In genomic region chr11:82970712-82971589, GRCm38 (mm10) we compare ENCODE assay signal across 8 mouse cellular contexts. TPM values are rescaled to one million over a fixed set of nuclear protein-coding genes. Genes with fewer than 3 reads are reported as not detected.
DNase-seq lines count a peak whose midpoint lies in the region; ATAC-seq lines count a peak whose summit lies in the region.

No protein-coding gene starts in this region.

- peak; percentile 24 to 41 for DNase-seq in layer of hippocampus, postnatal 14 days (ENCODE audit: low spot score in 2 of 2)
- DNase-seq in layer of hippocampus, adult 9-11 months = no peak
- peak; percentile 73 for DNase-seq in brain, adult 2 months (ENCODE audit: low read depth, low spot score)
- no peak for DNase-seq in urinary bladder, postnatal 36 days (ENCODE audit: low spot score in 2 of 2)

- H3K27me3 ChIP-seq in embryonic facial prominence, embryonic 15.5 days = no peaks in the 10 kb centered on the region
- peaks cover 4% of the 10 kb centered on the region; the same call in 1 of the 2 replicates for H3K27me3 ChIP-seq in hindbrain, embryonic 13.5 days
- H3K27me3 ChIP-seq in liver, embryonic 12.5 days (replicated peaks) = no peaks in the 10 kb centered on the region; the same call in 1 of the 2 replicates
- no peaks in the 10 kb centered on the region for H3K27me3 ChIP-seq in neural tube, embryonic 13.5 days

- H3K9ac ChIP-seq in embryonic facial prominence, embryonic 15.5 days = 0 out of 2 replicates have a peak overlapping the region, but pooled peaks have one; percentile 12
- H3K9ac ChIP-seq in hindbrain, embryonic 13.5 days = peak overlapping the region; percentile 62
- H3K9ac ChIP-seq in liver, embryonic 12.5 days = peak overlapping the region; percentile 12; the same call in 1 of the 2 replicates
- peak overlapping the region; percentile 62 for H3K9ac ChIP-seq in neural tube, embryonic 13.5 days

- 7% methylated on average over 31 of the region's 31 CpGs for WGBS in embryonic facial prominence, embryonic 15.5 days
- 9% methylated on average over 31 of the region's 31 CpGs for WGBS in hindbrain, embryonic 13.5 days
- 12% methylated on average over 31 of the region's 31 CpGs for WGBS in liver, embryonic 12.5 days (ENCODE audit: insufficient replicate concordance)
- 9% methylated on average over 31 of the region's 31 CpGs for WGBS in neural tube, embryonic 13.5 days

- ATAC-seq in embryonic facial prominence, embryonic 15.5 days (ENCODE audit: insufficient number of reproducible peaks, low FRiP score, low TSS enrichment, low read depth) = 0 out of 2 replicates have a peak, but pooled peaks have one; percentile 51
- peak; percentile 59 for ATAC-seq in hindbrain, embryonic 13.5 days (ENCODE audit: low FRiP score)
- no peak for ATAC-seq in liver, embryonic 12.5 days
- ATAC-seq in neural tube, embryonic 13.5 days (ENCODE audit: low read depth) = peak; percentile 72; the same call in 1 of the 2 replicates

- H3K4me1 ChIP-seq in embryonic facial prominence, embryonic 15.5 days = peaks cover 12% of the 10 kb centered on the region
- peaks cover 13% of the 10 kb centered on the region for H3K4me1 ChIP-seq in hindbrain, embryonic 13.5 days (replicated peaks)
- H3K4me1 ChIP-seq in liver, embryonic 12.5 days = peaks cover 10% of the 10 kb centered on the region
- peaks cover 14% of the 10 kb centered on the region for H3K4me1 ChIP-seq in neural tube, embryonic 13.5 days (replicated peaks)

- H3K27ac ChIP-seq in embryonic facial prominence, embryonic 15.5 days (replicated peaks) = peak overlapping the region; percentile 71
- peak overlapping the region; percentile 42; the same call in 1 of the 2 replicates for H3K27ac ChIP-seq in hindbrain, embryonic 13.5 days
- H3K27ac ChIP-seq in liver, embryonic 12.5 days = no peak overlapping the region
- no peak overlapping the region for H3K27ac ChIP-seq in neural tube, embryonic 13.5 days (replicated peaks)

- peak overlapping the region; percentile 48 for H3K4me2 ChIP-seq in embryonic facial prominence, embryonic 15.5 days (replicated peaks)
- peak overlapping the region; percentile 54 for H3K4me2 ChIP-seq in hindbrain, embryonic 13.5 days
- H3K4me2 ChIP-seq in liver, embryonic 12.5 days = peak overlapping the region; percentile 40
- H3K4me2 ChIP-seq in neural tube, embryonic 13.5 days = peak overlapping the region; percentile 51

- H3K4me3 ChIP-seq in embryonic facial prominence, embryonic 15.5 days (replicated peaks) = peak overlapping the region; percentile 27
- H3K4me3 ChIP-seq in hindbrain, embryonic 13.5 days = peak overlapping the region; percentile 33
- no peak overlapping the region for H3K4me3 ChIP-seq in liver, embryonic 12.5 days
- peak overlapping the region; percentile 18 for H3K4me3 ChIP-seq in neural tube, embryonic 13.5 days

- no peaks in the 10 kb centered on the region for H3K36me3 ChIP-seq in embryonic facial prominence, embryonic 15.5 days
- H3K36me3 ChIP-seq in hindbrain, embryonic 13.5 days = no peaks in the 10 kb centered on the region
- no peaks in the 10 kb centered on the region for H3K36me3 ChIP-seq in liver, embryonic 12.5 days
- H3K36me3 ChIP-seq in neural tube, embryonic 13.5 days = no peaks in the 10 kb centered on the region

- no peaks in the 10 kb centered on the region for H3K9me3 ChIP-seq in embryonic facial prominence, embryonic 15.5 days (replicated peaks)
- H3K9me3 ChIP-seq in hindbrain, embryonic 13.5 days = no peaks in the 10 kb centered on the region
- H3K9me3 ChIP-seq in liver, embryonic 12.5 days (replicated peaks) = no peaks in the 10 kb centered on the region
- H3K9me3 ChIP-seq in neural tube, embryonic 13.5 days = no peaks in the 10 kb centered on the region

RNA-seq across cellular contexts. Expression of gene Slfn5, which starts 19.8 kb away (rescaled TPM):
- total RNA-seq in layer of hippocampus, postnatal 14 days (2021) = 1 to 10 TPM; 3.2 to 4.6 TPM
- 2.6 and 2.7 TPM in 2 replicates for polyA plus RNA-seq in embryonic facial prominence, embryonic 15.5 days (2015; fragmentation: Nextera tagmentation; extraction: Ambion mirVana)
- polyA plus RNA-seq in hindbrain, embryonic 13.5 days (2015; fragmentation: Nextera tagmentation; extraction: Ambion mirVana) = 1.00 and 1.0 TPM in 2 replicates
- polyA plus RNA-seq in liver, embryonic 12.5 days (2016; fragmentation: Nextera tagmentation; extraction: Ambion mirVana) = 0.83 and 0.92 TPM in 2 replicates
- polyA plus RNA-seq in neural tube, embryonic 13.5 days (2015; fragmentation: Nextera tagmentation; extraction: Ambion mirVana) = 0.98 and 1.0 TPM in 2 replicates

RNA-seq across cellular contexts. Expression of gene Slfn9, which starts 20.7 kb away (rescaled TPM):
- under 1 TPM; 0.72 to 0.81 TPM for total RNA-seq in layer of hippocampus, postnatal 14 days (2021)
- 14.9 and 15.0 TPM in 2 replicates for polyA plus RNA-seq in embryonic facial prominence, embryonic 15.5 days (2015; fragmentation: Nextera tagmentation; extraction: Ambion mirVana)
- 2.7 and 2.8 TPM in 2 replicates for polyA plus RNA-seq in hindbrain, embryonic 13.5 days (2015; fragmentation: Nextera tagmentation; extraction: Ambion mirVana)
- 7.6 and 8.3 TPM in 2 replicates for polyA plus RNA-seq in liver, embryonic 12.5 days (2016; fragmentation: Nextera tagmentation; extraction: Ambion mirVana)
- 2.7 and 2.8 TPM in 2 replicates for polyA plus RNA-seq in neural tube, embryonic 13.5 days (2015; fragmentation: Nextera tagmentation; extraction: Ambion mirVana)

RNA-seq across cellular contexts. Expression of gene Slfn8, which starts 49.7 kb away (rescaled TPM):
- under 1 TPM; 0.57 to 0.58 TPM for total RNA-seq in layer of hippocampus, postnatal 14 days (2021)
- polyA plus RNA-seq in embryonic facial prominence, embryonic 15.5 days (2015; fragmentation: Nextera tagmentation; extraction: Ambion mirVana) = 0.76 and 1.0 TPM in 2 replicates
- 0.10 and 0.35 TPM in 2 replicates for polyA plus RNA-seq in hindbrain, embryonic 13.5 days (2015; fragmentation: Nextera tagmentation; extraction: Ambion mirVana)
- 0.38 and 0.72 TPM in 2 replicates for polyA plus RNA-seq in liver, embryonic 12.5 days (2016; fragmentation: Nextera tagmentation; extraction: Ambion mirVana)
- 0.21 and 0.45 TPM in 2 replicates for polyA plus RNA-seq in neural tube, embryonic 13.5 days (2015; fragmentation: Nextera tagmentation; extraction: Ambion mirVana)

Comparison
In these comparisons a context has a peak if more than half of its experiments do, and no peak if none do; other contexts are left out.
1. DNase-seq: peak in layer of hippocampus, postnatal 14 days (2 of 2) and brain, adult 2 months (single experiment); none in layer of hippocampus, adult 9-11 months (single experiment) and urinary bladder, postnatal 36 days (0 of 2).
2. H3K27ac ChIP-seq: peak in embryonic facial prominence, embryonic 15.5 days (single experiment) and hindbrain, embryonic 13.5 days (single experiment); none in liver, embryonic 12.5 days (single experiment) and neural tube, embryonic 13.5 days (single experiment).
3. H3K9ac ChIP-seq: peak in every context shown above with its lines; median percentile 62 in hindbrain, embryonic 13.5 days; 62 in neural tube, embryonic 13.5 days; 12 in embryonic facial prominence, embryonic 15.5 days; 12 in liver, embryonic 12.5 days.
4. Peak in every context shown above with its lines, with median percentiles within 50 percentile points of each other: H3K4me2 ChIP-seq.